Mouse (Mus musculus): ENCODE measurements around the gene Ythdf1.
A peak's percentile ranks its signal among the peaks of the same experiment; 100 is the strongest.

Ythdf1 gene

GRCm38 (mm10) chr2:180910928-180911327, 9.8 kb downstream of the Ythdf1 start:
- DNase-seq (ENCODE audit: low spot score in 2 of 2), result no peak

- no peak for DNase-seq (ENCODE audit: low spot score in 2 of 2)
These were observed 15.1 kb downstream of the Ythdf1 start for GRCm38 (mm10) chr2:180905556-180906221.

GRCm38 (mm10) chr2:180904435-180905208, 16.1 kb downstream of the Ythdf1 start:
- no peak for DNase-seq (ENCODE audit: low spot score in 2 of 2)

- no peak for DNase-seq (ENCODE audit: low spot score in 2 of 2)
These were observed 18.7 kb downstream of the Ythdf1 start for GRCm38 (mm10) chr2:180902086-180902485.

- DNase-seq (ENCODE audit: low spot score in 2 of 2), result no peak
These were observed 22.9 kb downstream of the Ythdf1 start for GRCm38 (mm10) chr2:180897857-180898256.

GRCm38 (mm10) chr2:180896819-180897625, 23.7 kb downstream of the Ythdf1 start:
- DNase-seq (ENCODE audit: low spot score in 2 of 2), result no peak

GRCm38 (mm10) chr2:180895837-180896525, 24.8 kb downstream of the Ythdf1 start:
- no peak for DNase-seq (ENCODE audit: low spot score in 2 of 2)

GRCm38 (mm10) chr2:180895321-180895720, 25.4 kb downstream of the Ythdf1 start:
- no peak for DNase-seq (ENCODE audit: low spot score in 2 of 2)

GRCm38 (mm10) chr2:180894734-180895133, 26.0 kb downstream of the Ythdf1 start:
- DNase-seq (ENCODE audit: low spot score in 2 of 2), result peak; percentile 37 to 73

- DNase-seq (ENCODE audit: low spot score in 2 of 2), result peak in 1 of 2 experiments; percentile 63
These were observed 26.6 kb downstream of the Ythdf1 start for GRCm38 (mm10) chr2:180894029-180894623.

- DNase-seq (ENCODE audit: low spot score in 2 of 2), result no peak
These were observed 27.2 kb downstream of the Ythdf1 start for GRCm38 (mm10) chr2:180893537-180894028.

GRCm38 (mm10) chr2:180892841-180893521, 27.8 kb downstream of the Ythdf1 start:
- DNase-seq (ENCODE audit: low spot score in 2 of 2), result peak in 1 of 2 experiments; percentile 20

GRCm38 (mm10) chr2:180891835-180892323, 28.9 kb downstream of the Ythdf1 start:
- no peak for DNase-seq (ENCODE audit: low spot score in 2 of 2)

GRCm38 (mm10) chr2:180891075-180891834, 29.5 kb downstream of the Ythdf1 start:
- no peak for DNase-seq (ENCODE audit: low spot score in 2 of 2)

- no peak for DNase-seq (ENCODE audit: low spot score in 2 of 2)
These were observed 30.2 kb downstream of the Ythdf1 start for GRCm38 (mm10) chr2:180890422-180891074.

GRCm38 (mm10) chr2:180889921-180890280, 30.8 kb downstream of the Ythdf1 start:
- DNase-seq (ENCODE audit: low spot score in 2 of 2), result no peak

- DNase-seq (ENCODE audit: low spot score in 2 of 2), result no peak
These were observed 31.4 kb downstream of the Ythdf1 start for GRCm38 (mm10) chr2:180889271-180889920.

- no peak for DNase-seq (ENCODE audit: low spot score in 2 of 2)
These were observed 35.5 kb downstream of the Ythdf1 start for GRCm38 (mm10) chr2:180885270-180885669.

- DNase-seq (ENCODE audit: low spot score in 2 of 2), result no peak
These were observed 39.5 kb downstream of the Ythdf1 start for GRCm38 (mm10) chr2:180881281-180881680.

Data from spleen, postnatal 10 days (tissue).